Mouse (Mus musculus) layer of hippocampus, postnatal 10 days (tissue): Measurements from ENCODE around the gene Cpeb4. TPM values are rescaled to one million over a fixed set of nuclear protein-coding genes. Genes with fewer than 3 reads are reported as not detected.

Experiments used
- DNase-seq, 2 experiments: peaks; one replicate each; pipeline ENCODE4 v3.0.0; 2021; ENCODE audit warnings: low spot score in 2 of 2
- total RNA-seq, 2 experiments: library from RNA; stranded (reverse); gene quantifications; 2 replicates each; pipeline ENCODE4 v1.2.3; 2021

Gene Cpeb4
- total RNA-seq, 2 experiments from 2014 or later = 134 to 142 TPM

DNA sequence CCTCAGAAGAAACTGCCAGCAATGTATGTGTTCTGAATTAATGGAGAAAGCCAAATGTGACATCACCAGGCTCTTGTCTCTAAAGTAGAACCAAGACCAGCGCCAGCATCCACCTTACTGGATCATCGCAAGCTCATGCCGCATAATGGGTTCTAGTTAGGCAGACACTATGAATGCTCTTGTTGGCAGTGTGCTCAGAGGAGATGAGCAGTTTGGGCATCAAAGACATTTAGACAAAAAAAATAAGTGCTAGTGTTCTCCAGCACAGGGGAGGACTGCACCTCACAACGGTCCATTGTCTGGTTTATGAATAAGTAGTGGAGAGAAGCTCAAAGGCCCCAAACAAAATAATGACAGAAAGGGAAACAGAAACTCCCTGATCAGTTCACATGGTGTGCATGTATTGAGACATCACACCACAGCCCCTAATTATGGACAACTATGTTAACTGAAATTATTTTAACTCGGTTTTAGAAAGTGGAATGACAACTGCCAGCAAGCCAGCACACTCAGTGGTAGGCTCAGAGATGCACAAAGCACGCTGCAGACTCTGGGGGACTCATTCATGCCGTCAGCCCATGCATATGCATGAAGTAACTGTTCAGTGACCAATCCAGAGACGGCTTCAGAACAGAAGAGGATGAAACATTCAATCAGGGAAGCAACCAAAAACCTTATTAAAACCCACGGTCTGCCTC lies 25.1 kb upstream of the Cpeb4 start:
- DNase-seq = peak in 1 of 2 experiments; percentile 39

GRCm38 (mm10) chr11:31847469-31847805 lies 24.6 kb upstream of the Cpeb4 start:
- DNase-seq = no peak

DNA sequence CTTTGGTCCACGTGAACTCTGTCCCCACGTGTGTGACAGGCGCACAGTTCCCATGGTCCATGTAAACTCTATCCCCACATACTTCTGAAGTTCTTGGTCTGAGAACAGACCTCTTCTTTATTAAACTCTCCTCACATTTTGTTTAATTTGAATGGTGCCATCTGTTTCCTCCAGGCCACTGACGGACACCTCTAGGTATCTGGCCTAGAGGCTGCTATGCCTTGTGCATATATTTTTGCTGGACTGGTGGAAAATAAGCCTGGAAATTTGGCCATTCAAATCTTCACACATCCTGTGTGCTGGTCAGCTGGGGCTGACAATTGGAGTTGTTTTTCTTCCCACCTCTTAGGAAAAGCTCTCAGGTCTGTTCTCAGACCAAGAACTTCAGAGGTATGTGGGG lies 23.3 kb upstream of the Cpeb4 start:
- DNase-seq = no peak

DNA sequence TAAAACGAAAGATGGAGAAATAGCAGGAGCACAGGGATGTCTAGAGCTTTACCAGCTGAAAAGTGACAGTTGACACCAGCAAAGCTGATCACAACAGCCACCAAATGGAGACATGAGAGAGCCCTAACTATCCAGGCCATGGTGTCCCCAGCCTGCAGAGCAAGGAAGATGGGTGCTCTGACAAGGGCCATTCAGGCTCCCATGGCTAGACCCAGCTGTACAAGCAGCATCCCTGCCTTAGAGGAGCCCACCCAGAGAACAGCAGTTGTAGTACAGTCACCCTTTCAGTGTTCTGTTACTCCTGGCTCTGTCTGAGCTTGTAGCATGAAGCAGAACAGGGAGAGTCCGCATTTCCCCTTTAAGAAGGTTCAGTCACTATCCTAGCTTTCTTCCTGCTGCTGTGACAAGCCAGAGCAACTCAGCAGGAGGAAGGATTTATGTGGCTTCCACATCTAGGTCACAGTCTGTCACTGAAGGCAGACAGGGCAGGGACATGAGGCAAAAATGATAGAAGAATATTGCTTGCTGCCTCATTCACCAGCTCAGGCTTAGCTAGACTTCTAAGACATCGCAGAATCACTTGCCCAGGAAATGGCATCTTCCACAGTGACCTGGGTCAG lies 21.7 kb upstream of the Cpeb4 start:
- DNase-seq = no peak

DNA sequence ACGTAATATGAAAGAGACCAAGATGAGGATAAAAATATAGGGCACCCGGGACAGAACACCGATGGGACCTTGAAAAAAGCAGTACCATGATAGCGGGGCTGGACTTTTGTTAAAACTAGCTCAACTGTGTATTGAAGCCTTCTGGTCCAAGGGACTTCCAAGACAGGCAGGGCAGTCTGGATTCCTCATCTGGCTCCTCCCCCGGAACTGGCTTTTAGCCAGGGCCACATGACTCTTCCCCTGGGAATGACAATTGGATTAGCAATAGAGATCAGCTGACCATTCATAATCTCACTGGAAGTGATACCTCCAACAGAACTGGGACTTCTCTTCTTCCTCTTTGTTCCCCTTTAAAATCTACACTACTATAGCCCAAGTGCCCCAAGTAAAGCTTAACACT lies 21.0 kb upstream of the Cpeb4 start:
- no peak for DNase-seq

GRCm38 (mm10) chr11:31851702-31852560 lies 20.1 kb upstream of the Cpeb4 start:
- no peak for DNase-seq

- DNase-seq = no peak
Measured at GRCm38 (mm10) chr11:31854955-31855354, 17.1 kb upstream of the Cpeb4 start.

DNA sequence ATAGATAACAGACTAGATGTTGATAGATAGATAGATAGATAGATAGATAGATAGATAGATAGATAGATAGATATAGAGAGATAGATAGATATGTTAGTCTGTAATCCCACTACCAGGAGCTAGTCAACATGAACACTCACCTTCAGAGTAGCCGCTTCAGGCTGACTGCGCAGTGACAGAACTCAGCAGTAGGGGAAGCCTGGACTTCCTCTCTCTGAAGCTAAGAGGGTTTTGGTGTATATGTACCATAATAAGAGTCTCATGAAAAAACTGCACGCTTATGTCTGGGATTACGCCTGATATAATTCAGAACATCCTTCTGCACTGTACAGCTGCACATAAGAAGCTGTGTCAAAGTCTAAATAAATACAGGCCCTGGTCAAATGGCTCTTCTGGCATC lies 14.5 kb upstream of the Cpeb4 start:
- DNase-seq = no peak

DNA sequence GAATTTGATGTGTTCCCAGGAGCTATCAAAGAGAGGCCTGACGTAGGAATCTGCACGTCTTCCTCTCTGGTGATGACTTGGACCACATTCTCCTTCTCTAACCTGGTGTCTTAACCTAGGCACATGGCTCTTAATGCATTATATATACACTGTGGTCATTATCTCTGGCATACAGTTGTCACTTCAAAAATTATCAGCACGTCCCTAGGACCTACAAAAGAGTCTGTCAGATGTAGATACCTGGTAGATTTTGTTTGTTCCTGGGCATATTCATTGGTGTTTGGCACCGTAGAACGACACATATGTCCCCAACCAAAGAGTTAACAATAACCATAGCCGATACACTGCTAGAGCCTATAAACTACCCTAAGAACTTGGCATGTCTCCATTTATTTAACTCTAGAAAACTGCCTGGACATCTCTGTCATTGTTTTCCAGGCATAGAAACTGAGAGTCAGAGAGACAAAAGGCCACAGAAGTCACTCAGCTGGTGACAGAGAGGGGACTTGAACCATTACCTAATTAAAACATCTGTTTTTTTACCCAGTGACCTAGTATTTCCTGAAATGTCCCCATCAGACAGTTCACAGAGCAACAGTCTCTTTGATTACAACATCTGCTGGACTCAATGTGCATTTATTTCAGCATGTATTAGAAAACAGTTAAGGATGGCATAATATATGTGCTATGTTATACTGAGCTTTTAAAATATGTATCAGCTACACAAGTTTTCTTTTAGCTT lies 10.7 kb upstream of the Cpeb4 start:
- DNase-seq = no peak

- no peak for DNase-seq
Measured at GRCm38 (mm10) chr11:31867976-31868375, 4.0 kb upstream of the Cpeb4 start.

DNA sequence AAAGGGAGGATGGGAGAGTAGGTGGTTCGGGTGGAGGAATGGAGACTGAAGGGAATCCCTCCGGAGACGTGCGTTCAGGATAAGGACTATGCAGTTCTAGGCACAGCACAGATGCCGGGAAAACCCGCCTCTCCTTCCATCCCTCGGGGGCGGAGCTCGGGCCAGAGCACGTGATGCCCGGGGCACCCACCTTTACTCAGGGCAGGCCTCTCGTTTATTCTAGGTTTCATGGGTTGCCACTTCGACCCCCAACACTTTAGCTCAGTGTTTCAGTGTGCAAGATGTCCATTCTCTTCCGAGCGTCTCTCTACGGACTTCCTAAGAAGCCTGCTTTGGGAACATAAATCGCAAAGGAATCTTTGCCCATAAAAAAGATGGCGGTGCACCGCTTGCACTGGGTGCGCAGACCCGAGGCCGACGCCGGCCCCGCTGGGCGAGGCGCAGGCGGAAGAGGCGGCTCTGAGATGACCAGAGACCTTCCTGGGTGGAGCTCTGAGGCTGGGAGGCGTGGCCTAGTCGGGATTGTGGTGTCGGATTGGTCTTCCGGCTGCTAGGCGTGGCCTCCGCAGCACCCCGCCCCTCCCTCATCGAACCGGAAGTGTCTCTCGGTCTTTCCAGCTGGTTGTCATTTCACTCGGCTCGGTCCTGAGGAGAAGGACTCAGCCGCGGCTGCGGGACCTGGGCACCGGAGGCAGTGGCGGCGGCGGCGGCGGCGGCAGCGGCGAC lies 1.6 kb upstream of the Cpeb4 start:
- DNase-seq = peak; percentile 95 to 98

DNA sequence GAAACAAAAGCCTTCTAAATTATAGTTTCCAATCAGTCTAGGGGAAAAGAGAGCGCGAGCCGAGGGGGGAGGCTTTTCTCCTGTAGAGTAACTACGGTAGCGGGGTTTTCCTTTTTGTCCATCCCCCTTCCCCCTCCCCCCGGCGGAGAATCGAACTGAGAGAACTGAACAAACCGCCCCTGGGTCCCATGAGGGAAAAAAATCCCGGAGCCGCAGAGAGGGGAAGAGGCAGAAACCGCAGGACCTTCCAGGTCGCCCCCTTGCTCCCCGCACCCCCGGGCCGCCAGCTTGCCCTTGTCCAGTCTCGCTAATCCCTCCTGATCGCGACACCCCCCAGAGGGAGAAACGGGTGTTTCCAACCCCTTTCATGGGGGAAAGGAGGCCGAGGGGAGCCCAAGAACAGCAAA lies 873 bp upstream of the Cpeb4 start:
- peak; percentile 64 to 68 for DNase-seq

GRCm38 (mm10) chr11:31872546-31873261 lies 693 bp downstream of the Cpeb4 start:
- peak; percentile 40 to 60 for DNase-seq

DNA sequence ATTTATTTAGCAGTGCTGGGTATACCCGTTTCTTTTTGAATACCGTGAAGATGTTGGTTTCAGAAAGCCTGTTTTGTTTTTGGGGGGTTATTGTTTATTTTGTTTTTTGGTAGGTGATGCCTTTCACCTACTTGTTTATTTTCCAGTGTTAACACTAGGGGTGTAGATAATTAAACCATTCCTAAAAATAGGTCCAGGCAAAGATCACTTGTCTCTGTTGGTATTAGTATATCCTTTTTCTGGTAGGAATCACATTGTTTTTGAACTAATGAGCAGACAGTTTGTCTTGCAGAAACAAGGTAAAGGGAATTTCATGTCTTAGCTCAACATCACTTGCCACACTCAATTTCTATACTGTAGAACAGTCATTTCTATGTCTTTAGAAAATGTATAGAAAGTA lies 2.1 kb downstream of the Cpeb4 start:
- DNase-seq = no peak

- no peak for DNase-seq
Measured at GRCm38 (mm10) chr11:31883671-31884070, 11.7 kb downstream of the Cpeb4 start.

- no peak for DNase-seq
Measured at GRCm38 (mm10) chr11:31885765-31886164, 13.8 kb downstream of the Cpeb4 start.

GRCm38 (mm10) chr11:31888229-31888628 lies 16.2 kb downstream of the Cpeb4 start:
- no peak for DNase-seq

DNA sequence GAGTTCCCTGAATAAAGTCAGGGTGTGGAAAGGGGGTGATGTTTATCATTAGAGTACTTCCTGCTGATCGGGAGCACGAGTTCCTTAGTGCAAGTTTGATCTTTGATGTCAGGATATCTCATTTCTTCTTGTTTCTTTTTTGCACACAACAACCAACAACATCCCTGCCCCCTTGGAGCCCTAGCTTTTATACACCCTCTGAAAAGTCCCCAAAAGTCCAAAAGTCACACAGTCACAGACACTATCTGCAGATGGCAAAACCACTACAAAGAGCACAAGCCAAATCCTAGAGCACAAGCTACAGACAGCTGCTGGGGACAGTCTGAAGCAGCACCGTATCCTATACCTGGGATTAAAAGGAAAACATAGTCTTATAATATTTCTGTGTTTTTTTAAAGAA lies 20.1 kb downstream of the Cpeb4 start:
- no peak for DNase-seq

DNA sequence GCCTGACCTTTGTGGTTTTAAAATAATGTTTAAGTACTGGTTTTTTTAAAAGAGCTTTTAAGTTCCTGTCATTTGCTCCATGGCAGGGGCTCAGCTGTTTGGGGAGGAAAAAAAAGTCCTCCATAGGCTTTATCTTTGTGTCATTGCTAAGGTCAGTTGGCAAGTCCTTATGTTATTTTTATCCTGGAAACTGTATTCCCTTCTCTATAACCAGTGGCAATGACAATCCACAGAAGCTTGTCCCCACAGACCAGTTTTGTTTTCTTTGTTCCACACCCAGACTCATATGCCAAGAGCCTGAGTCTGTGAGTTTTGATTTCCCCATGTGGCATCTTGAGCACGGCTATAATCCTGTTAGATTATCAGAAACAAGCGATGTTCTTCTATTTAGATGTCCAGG lies 21.6 kb downstream of the Cpeb4 start:
- no peak for DNase-seq

GRCm38 (mm10) chr11:31896065-31896792 lies 24.2 kb downstream of the Cpeb4 start:
- DNase-seq = no peak
